Mouse (Mus musculus): ENCODE results near the gene Atp7a.

Gene Atp7a

DNA sequence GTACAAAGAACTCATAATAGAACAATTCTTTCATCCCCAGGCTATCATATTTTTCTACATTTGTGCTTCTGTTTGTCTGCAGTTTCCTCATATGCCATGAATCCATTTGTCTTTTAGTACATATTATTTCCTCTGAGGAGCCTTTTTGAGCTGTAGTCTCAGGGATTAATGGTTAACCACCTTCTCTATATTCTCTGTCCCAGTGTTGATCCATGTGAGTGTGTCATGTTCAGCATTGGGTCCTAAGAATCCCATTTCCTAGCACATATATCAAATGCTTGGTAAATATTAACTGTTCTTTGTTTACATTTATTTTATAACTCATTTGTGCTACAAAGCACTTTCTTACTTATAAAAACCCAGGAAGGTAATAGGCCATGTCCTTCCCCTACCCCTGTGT is 55.4 kb downstream of the Atp7a start:
- no peak for DNase-seq (ENCODE audit: low spot score)

DNA sequence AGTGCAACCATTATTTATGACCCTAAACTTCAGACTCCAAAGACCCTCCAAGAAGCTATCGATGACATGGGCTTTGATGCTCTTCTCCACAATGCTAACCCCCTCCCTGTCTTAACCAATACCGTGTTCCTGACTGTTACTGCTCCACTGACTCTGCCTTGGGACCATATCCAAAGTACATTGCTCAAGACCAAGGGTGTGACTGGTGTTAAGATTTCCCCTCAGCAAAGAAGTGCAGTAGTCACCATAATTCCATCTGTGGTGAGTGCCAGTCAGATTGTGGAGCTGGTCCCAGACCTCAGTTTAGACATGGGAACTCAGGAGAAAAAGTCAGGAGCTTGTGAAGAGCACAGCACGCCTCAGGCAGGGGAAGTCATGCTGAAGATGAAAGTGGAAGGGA is 58.1 kb downstream of the Atp7a start:
- no peak for DNase-seq (ENCODE audit: low spot score)

DNA sequence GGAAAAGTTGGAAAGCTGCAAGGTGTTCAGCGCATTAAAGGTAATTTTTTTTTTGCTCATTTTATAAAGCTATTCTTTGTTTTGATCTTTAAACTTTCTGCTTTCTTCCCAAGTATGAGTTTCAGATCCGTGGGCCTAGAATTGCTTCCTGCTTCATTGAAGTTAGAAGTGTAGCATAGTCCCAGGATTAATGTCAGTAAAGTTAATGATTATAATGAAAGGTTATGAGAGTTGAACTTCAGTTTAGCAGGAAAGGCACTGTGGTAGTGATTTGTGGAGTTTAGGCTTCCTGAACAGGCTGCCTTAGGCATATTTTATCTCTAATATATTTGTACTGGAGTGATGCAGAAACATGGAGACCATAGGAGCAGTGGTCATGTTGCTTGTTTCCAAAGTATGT is 58.5 kb downstream of the Atp7a start:
- DNase-seq (ENCODE audit: low spot score): no peak

DNA sequence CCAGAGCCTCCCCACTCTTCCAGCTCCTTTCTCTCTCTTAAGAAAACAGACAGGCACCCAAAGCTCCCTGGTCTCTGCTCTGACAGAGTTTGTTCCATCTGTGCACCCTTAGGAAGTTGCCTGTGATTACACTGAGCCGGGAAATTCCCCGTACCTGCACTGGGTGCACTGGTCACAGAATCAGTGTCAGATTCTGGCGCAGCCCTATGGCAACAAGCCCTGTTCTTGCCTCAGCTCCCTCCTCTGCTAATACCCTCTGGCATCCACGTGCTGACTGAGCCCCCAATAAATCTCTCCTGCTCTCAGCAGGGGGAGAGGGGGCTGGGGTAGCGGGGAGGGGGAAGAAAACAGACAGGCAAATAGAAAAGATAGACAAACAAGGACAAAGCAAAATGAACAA is 65.9 kb downstream of the Atp7a start:
- DNase-seq (ENCODE audit: low spot score): no peak

DNA sequence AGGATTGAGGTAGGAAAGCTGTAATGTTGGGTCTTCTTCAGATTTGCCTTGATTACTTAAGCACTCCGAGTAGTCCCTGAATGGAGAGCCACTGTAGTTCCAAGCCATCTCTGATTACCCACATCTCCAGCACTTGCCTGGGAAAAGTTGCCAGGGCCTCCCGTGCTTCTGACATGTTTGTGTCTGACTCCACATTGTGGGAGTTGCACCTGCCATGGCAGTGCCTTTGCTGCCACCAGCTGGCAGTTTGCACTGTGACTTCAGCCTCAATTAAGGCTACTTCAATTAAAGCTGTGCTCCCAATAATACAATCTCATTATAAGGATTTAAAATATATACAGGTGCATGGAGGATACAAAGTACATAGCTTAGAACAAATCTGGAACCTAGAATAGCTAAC is 78.4 kb downstream of the Atp7a start:
- no peak for DNase-seq (ENCODE audit: low spot score)

DNA sequence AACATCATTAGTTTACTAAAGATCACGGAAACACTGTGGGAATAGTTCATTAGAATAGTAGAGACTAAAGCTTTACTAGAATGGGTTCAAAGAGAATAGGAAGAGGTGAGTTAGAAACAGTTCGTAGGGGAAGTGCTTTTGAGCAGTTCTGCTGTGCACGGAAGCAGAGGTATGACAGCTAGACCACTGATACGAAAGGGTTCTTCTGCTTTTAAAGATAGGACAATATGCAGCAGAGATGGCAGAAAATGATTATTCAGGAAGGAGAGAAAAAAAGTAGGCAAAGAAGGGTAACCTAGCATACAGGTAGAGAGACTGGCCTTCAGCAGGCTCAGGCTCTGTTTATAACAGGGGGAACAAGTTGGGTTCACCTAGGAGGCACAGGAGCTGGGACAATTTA is 86.8 kb downstream of the Atp7a start:
- no peak for DNase-seq (ENCODE audit: low spot score)

DNA sequence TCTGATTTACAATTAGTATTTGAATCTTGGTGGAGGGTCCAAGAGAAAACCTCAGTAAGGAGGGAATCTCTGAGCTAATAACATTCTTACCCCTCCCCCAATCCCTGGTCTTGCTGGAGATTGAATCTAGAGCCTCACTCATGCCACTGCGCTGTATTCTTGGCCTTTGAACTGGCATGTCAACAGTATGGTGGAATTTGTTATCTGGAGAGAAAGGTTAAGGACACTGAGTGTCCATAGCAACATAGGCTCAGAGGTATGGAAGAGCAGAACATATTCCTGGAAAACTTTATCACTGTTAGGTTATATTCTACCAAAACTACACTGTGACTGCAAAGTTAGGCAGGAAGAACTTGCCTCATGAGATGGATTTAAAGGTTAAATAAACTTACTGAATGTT is 87.6 kb downstream of the Atp7a start:
- no peak for DNase-seq (ENCODE audit: low spot score)

DNA sequence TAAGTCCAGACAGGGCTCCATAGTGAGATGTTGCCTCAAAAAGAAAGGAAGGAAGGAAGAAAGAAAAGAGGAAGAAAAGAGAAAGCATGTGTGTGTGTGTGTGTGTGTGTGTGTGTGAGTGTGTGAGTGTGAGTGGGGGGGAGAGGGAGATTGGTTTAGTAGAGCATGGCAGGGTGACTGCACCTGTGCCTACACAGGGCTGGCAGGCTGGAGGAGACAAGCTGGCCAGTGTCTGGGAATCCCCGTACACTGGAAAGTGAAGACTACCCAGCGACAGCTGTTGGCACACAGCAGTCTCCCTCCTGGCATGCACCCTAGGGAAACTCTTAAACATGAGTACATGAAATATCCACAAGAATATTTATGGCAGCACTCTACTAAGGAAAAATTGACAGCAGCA is 95.7 kb downstream of the Atp7a start:
- no peak for DNase-seq (ENCODE audit: low spot score)

DNA sequence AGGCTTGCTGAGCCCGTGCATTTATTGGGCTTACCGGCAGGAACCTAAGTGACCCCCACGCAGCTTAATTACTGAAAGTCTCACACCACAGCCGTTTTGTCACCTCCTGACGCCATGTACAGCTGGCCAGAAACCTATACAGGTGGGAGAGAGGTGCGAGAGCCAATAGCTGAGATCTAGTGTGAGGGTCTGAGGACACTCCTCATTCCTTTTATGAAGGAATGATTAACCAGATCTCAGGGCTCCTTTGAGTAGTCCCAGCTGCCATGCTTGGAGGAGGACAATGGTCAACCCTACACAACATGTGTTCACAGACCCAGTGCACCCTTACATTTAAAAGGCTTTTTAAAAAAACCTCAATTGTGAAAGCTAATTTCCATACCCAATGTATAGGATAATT is 101.2 kb downstream of the Atp7a start:
- DNase-seq (ENCODE audit: low spot score): no peak

DNA sequence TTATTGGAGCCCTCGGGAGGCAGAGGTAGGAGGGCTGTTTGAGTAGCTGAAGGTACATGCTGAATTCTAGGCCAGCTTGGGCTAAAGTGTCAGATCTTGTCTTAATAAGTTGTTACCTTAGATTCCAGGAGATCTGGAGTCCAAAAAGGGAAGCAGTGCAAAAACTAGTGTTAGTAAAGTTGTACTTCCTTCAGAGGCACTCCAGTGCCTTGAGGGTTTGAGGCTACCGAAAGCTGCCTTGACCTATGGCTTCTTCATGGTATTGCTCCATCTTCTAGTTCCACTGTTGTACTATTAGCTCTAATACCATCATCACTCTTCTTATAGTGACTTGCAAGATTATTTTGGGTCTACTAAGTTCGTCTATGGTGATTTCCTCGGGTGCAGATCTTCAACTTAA is 102.8 kb downstream of the Atp7a start:
- DNase-seq (ENCODE audit: low spot score): no peak

DNA sequence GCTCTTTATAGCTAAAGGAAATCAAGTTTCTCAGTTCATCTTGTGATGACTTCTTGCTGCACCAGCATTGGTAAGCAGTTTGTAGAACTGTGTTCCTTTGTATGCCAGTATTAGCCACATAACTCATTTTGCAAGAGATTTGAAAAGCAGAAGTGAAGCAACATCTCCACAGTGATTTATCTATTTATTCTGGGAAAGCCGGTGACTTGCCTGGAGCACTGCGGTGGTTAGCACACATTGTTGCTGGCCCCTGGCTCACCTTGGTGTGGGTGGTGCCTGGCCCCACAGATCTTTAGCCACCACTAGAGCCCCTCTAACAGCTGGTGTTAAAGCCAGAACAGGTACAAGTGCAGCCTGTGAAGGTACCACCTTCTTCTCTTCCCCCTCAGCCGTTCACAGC is 107.8 kb downstream of the Atp7a start:
- DNase-seq (ENCODE audit: low spot score): no peak

DNA sequence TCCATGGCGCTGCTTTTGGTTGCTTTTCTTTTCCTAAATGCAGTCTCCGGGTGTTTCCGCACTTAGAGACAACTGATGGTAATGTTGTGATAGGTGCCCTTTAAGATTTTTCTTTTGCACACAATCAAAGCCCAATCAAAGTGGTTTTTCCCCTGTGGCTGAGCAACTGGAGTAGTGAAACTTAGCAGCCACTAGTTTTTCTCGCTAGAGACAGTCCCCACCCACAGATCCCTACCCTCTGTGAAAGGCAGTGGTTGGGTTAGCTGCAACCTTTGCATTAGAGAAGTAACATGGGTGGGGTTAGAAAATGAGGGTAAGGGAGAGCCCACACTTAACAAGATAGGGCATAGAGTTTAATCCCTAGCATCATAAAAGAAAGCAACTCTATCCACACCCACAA is 108.4 kb downstream of the Atp7a start:
- DNase-seq (ENCODE audit: low spot score): no peak

DNA sequence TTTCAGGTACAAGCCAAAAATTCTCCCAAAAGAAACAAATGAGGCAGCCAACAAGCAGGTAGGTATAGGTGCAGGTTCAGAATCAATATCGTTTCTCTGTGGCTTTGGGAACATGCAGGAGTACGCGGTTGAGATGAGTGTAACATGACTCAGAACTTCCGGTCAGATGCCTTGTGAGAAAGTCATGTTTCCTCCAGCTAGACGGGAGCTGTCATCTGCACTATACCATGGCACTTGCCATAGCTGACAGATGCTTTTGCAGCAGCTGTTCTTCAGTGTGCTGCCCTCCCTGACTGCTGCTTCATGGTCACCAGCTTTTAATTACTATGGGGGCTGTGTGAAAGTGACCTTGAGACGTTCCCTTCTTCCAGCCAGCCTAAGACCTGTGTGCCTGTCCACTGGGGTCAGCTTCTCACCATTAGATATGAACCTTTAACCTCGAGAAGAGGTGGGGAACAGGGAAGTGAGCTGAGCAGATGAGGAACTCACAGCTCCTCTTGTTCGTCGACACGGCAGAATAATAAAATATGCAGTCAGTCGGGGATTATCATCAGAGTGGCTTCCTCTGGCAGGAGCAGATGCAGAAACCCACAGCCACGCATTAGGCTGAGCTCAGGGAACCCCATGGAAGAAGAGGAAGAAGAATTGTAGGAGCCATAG is 109.0 kb downstream of the Atp7a start:
- no peak for DNase-seq (ENCODE audit: low spot score)

DNA sequence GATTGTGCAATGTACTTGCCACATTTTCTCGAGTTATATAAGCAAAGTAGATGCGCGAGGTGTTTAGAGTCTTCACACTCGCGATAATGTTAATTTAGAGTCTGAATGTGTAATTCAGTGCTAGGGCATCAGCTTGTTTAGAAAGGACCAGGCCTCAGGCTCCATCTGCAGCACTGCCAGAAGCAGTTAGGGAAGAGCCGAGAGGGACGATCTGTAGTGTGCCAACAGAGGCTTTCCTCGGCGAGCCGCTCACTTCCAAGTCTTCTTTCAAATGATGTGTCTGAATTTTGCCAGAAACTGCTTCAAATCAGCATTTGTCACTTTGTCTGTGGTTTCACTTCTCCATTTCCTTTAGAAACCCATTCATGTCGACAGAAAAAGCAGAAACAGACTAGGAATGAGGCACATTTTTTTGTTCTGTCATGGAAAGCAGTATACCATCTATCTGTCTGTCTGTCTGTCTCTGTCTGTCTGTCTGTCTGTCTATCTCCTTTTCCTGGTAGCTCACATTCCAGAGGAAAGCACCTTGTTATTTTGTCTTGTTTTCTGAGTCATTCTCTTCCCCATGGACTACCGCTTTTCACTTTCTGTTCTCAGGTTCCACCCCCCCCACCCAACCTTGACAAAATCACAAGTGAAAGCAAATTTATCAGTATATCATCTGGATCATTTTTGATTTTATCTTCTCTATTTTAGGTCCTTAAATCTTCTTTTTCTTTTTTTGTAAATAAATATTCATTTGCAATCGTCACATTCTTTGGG is 112.4 kb downstream of the Atp7a start:
- DNase-seq (ENCODE audit: low spot score): no peak

DNA sequence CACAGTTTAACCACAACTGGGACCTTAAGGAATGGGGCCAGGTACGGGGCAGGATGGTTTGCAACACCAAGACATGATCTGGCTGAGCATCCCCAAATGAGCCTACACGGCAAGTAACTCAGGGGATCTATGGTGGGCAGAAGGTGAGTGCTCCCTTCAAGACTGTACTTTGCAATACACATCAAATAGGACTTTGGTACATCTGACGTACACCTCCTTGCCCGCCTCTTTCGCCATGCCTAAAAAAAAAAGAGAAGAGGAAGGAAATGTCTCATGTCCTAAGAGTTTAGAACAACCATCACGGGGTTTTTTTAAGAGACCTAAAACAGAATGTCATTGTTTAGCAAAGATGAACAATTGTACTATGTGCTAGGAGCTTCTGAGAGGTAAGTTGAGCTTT is 115.9 kb downstream of the Atp7a start, which contains the start of gene Tlr13:
Gene Tlr13 (plus strand): TSS at position 269 of the 400 bp plus-strand sequence.
- no peak for DNase-seq (ENCODE audit: low spot score)

DNA sequence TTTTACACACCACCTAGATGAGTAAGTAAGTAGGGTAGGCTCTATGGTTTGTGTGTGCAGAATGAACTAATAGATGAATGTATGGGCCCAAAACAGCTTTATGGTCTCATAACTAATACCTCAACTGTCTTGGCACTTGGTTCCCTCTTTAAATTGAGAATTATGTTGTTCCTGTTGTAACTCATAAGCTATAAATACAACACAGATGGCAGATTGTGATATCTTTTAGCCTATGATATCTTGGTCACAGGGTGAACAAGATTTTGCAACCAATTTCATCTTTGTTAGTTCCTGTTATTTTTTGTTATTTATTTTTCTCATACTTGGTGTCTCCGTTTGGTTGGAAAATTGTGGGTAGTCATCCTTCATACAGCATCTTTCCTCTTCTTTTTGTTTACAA is 121.1 kb downstream of the Atp7a start:
- DNase-seq (ENCODE audit: low spot score): no peak

DNA sequence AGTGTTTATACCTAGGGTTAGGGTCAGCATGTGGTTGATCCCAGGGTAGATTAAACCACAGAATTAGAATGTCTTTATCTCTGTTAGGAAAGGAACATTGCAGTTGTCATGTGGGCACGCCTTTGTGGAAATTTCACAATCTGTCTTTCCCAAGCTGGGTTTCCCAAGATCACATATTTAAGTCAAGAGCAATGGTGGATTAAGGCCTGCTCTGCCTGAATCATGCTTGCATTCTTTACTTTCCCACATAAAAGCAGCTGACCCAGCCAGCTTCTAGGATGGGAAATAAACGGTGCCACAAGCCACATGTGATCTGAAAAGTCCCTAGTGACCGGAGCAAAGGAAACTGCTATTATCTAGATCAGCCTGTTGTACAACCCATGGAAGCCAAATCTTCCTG is 122.4 kb downstream of the Atp7a start:
- no peak for DNase-seq (ENCODE audit: low spot score)

DNA sequence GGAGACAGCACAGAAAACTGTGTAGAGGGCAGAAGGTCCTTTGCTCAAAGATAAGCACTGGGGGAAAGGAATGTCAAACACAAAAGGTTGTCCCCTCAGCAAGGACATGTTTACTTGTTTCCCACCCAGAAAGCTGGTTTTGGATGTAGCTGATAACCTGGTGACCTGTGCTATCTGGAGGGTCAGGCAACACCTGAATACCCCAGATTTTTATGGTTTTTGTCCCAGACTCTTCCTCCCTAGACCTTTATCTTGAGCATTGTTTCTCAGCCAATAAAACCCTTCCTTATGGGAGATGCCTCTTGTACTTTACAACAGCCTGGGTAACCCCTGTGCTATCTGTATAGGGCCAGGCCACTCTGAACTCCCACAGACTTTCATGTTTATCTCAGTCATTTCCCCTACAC is 127.1 kb downstream of the Atp7a start:
- no peak for DNase-seq (ENCODE audit: low spot score)

DNA sequence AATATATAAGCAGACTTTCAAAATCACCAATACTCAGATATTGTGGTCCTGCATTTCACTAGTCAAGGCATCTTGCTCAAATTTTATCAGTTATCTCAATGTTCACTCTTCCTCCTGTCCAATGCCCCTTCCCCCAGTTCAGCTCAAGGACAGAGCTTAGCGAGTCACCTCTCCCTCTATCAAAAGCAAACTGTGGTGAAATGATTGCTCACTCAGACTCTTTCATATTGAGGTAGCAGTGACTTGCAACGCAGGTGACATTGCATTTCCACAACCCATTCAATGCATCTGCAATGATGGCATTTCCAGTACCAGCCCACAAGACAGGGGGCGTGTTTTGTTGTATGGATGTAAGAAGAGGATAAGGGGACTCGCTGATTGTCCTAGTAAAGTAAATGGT is 128.8 kb downstream of the Atp7a start:
- DNase-seq (ENCODE audit: low spot score): no peak

DNA sequence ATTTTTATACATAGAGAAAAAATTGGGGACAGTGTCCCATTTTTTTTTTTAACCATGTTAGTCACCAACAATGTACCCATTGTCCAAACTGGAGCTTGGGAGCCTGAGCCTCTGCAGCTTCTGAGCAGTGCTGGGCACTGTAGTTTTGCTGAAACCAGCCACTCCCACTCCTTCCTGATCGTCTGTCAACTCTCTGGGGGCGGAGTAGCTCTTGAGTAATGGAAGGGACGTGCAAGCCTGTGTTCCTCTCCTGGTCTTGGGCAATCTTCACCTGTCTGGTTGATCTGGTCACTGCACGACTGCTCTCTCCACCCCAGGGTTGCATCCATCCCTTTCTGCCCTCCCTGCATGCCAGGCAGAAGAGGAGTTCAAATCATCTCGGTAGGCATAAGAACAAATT is 136.9 kb downstream of the Atp7a start:
- DNase-seq (ENCODE audit: low spot score): no peak

DNA sequence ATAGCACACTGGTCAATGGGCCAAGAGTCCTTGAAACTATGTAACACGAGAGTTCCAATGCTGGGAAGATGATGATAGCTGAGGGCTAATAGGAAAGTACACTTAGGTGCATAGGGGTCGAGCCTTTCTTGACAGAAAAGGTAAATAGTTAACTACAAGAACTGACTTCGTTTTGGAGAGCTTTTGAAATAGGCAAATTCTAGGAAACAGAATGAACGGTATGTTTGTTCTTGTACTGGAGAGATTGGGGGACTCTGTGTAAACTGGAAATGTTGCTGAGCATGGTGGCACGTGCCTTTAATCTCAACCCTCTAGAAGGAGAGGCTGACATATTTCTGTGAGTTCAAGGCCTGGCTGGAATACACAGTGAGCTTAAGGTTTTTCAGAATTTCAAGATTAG is 137.5 kb downstream of the Atp7a start:
- no peak for DNase-seq (ENCODE audit: low spot score)

DNA sequence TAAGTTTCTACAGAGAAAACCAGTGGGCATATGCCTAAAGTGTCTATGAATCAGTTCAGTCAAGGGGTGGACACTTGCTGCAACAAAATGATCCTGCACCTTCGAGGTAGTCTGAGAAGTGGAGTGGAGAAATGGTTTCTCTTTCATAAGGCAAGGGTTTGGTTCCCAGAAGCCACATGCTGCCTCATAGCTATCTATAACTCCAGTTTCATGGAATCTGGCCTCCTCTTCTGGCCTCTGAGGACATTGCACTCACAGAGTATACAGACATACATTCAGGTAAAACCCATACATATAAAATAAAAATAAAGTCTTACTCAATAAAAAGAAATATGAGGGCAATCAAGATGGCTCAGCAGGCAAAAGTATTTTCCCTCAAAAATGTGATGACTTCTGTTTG is 138.0 kb downstream of the Atp7a start:
- DNase-seq (ENCODE audit: low spot score): no peak

DNA sequence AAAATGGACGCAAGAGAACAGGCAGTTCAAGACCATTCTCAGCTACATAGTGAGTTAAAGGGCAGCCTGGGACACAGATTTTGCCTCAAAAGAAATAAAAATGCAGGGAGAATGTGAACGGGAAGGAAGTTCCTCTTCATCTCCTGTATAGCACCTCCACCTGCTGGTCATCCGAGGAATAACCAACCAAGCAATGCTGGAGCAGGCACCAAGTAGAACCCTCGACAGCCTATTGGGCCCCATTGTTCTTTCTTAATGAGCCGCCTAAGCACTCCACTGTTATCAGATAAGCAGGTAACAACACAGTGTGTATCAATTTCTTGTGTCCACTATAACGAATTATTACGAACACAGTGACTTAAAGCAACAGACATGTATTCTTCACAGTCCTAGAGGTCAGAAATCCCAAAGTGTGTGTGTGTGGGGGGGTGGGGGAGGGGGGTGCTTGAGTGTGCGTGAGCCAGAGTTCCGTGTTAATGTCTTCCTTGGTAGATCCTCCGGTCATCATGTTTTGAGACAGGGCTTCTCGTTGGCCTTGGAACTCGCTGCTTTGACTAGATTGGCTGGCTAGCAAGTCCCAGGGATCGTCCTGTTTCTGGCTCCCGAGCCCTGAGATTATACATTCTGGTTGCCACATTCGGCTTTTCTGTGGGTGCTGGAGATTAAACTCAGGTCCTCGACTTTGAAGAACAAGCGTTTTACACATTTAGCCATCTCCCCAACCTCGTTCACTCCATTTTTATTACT is 144.2 kb downstream of the Atp7a start:
- DNase-seq (ENCODE audit: low spot score): peak; percentile 19

DNA sequence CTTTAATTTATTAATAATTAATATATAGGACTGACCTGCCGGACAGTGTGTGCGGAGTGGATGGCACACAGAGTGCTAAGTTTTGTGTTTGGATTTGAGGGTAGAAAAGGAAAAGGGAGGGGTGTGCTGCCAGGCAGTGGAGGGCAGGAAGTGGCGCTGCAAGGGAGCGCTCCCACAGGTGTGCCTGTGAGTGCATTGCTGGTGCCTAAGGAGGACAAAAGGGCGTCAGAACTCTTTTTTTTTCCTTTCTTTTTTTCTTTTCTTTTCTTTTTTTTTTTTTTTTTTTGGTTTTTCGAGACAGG is 144.7 kb downstream of the Atp7a start:
- no peak for DNase-seq (ENCODE audit: low spot score)
